Mouse (Mus musculus): ENCODE measurements at regions not wholly inside any gene's neighbourhood (a gene's known extent, or its start where the extent isn't known, plus 50 kb on each side); places are given as distances from the start of the nearest gene placed in this dataset.
"Not testable (repeated sequence)": the region's sequence is repeated elsewhere in the genome, so short reads cannot be mapped to it uniquely, and the experiment has no call there.

- not testable (repeated sequence) for DNase-seq (ENCODE audit: low spot score)
- 85% methylated on average over 2 of the region's 2 CpGs for WGBS
- peaks cover 51% of the 10 kb centered on the region for H3K9me3 ChIP-seq (replicated peaks)
Measured at GRCm38 (mm10) chr4:147231381-147231780, 74.1 kb upstream of the Zfp988 start.

GRCm38 (mm10) chr4:147231787-147232186 lies 73.7 kb upstream of the Zfp988 start:
- WGBS = 92% methylated on average over 3 of the region's 3 CpGs
- H3K4me3 ChIP-seq; DNase-seq (ENCODE audit: low spot score); H3K36me3 ChIP-seq; H3K27ac ChIP-seq (replicated peaks); H3K4me1 ChIP-seq; H3K27me3 ChIP-seq (ENCODE audit: low read depth, poor library complexity, severe bottlenecking): not testable (repeated sequence)
- peaks cover 52% of the 10 kb centered on the region for H3K9me3 ChIP-seq (replicated peaks)

More at GRCm38 (mm10) chr4:147231381-147231780, 74.1 kb upstream of the Zfp988 start:
- not testable (repeated sequence) for H3K36me3 ChIP-seq; H3K4me1 ChIP-seq; H3K27ac ChIP-seq (replicated peaks); H3K27me3 ChIP-seq (ENCODE audit: low read depth, poor library complexity, severe bottlenecking); H3K4me3 ChIP-seq

DNA sequence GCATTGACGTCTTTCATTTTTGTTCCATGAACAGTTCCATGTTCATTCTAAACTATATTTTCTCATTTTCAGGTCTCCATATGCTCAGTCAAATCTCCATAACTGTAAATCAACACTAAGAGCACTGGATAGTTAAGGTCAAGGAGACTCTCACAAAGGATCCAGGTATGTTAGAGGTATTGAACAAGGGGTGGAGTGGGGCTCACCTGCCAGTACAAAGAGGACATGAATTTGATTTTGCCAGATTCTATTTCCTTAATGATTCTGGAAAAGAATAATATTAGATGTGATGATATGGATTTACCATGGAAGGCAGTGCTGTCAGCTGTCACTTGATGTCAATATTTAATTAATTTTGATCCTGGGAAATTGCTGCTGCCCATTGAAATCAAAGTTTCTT lies 73.2 kb upstream of the Zfp988 start:
- 90% methylated on average over 1 of the region's 1 CpGs for WGBS
- H3K27me3 ChIP-seq (ENCODE audit: low read depth, poor library complexity, severe bottlenecking); DNase-seq (ENCODE audit: low spot score); H3K4me1 ChIP-seq; H3K36me3 ChIP-seq; H3K4me3 ChIP-seq; H3K27ac ChIP-seq (replicated peaks): not testable (repeated sequence)
- peaks cover 56% of the 10 kb centered on the region for H3K9me3 ChIP-seq (replicated peaks)

GRCm38 (mm10) chr4:147234227-147234626 lies 71.2 kb upstream of the Zfp988 start:
- WGBS = 49% methylated on average over 2 of the region's 2 CpGs
- not testable (repeated sequence) for DNase-seq (ENCODE audit: low spot score); H3K27me3 ChIP-seq (ENCODE audit: low read depth, poor library complexity, severe bottlenecking); H3K36me3 ChIP-seq; H3K27ac ChIP-seq (replicated peaks); H3K4me3 ChIP-seq; H3K4me1 ChIP-seq
- peaks cover 74% of the 10 kb centered on the region for H3K9me3 ChIP-seq (replicated peaks)

DNA sequence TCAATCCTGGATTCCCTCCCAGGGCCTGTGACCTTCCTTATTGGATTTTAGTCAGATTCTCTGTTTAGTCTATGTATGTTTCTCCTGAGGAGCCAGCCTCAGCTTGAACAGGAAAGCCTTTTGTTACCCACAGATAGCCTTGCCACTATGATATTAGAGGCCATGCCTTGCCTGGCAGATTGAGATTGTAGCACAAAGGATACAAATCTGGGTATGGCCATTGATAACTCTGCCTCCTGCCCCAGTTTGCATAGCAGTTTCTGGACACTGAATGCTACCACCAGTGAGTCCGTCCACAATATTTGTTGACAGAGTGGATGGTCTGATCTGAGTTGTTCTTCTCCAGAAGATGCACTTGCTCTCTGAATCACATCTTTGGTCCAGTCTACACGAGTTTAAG lies 70.0 kb upstream of the Zfp988 start:
- peaks cover 83% of the 10 kb centered on the region for H3K9me3 ChIP-seq (replicated peaks)

GRCm38 (mm10) chr4:147241315-147242182 lies 63.9 kb upstream of the Zfp988 start:
- 82% methylated on average over 4 of the region's 4 CpGs for WGBS
- DNase-seq (ENCODE audit: low spot score); H3K36me3 ChIP-seq; H3K4me3 ChIP-seq; H3K4me1 ChIP-seq; H3K27me3 ChIP-seq (ENCODE audit: low read depth, poor library complexity, severe bottlenecking); H3K27ac ChIP-seq (replicated peaks): not testable (repeated sequence)
- peaks cover 72% of the 10 kb centered on the region for H3K9me3 ChIP-seq (replicated peaks)

More for the DNA sequence above, 70.0 kb upstream of the Zfp988 start:
- not testable (repeated sequence) for DNase-seq (ENCODE audit: low spot score); H3K4me3 ChIP-seq; H3K27ac ChIP-seq (replicated peaks); H3K27me3 ChIP-seq (ENCODE audit: low read depth, poor library complexity, severe bottlenecking); H3K4me1 ChIP-seq; H3K36me3 ChIP-seq
- WGBS = 67% methylated on average over 2 of the region's 2 CpGs

GRCm38 (mm10) chr4:147242183-147242477 lies 63.3 kb upstream of the Zfp988 start:
- DNase-seq (ENCODE audit: low spot score) = no peak
- H3K4me3 ChIP-seq = no peak overlapping the region
- H3K27ac ChIP-seq (replicated peaks) = no peak overlapping the region
- H3K27me3 ChIP-seq (ENCODE audit: low read depth, poor library complexity, severe bottlenecking) = no peaks in the 10 kb centered on the region
- 89% methylated on average over 2 of the region's 2 CpGs for WGBS
- no peaks in the 10 kb centered on the region for H3K4me1 ChIP-seq
- H3K36me3 ChIP-seq = no peaks in the 10 kb centered on the region
- peaks cover 67% of the 10 kb centered on the region for H3K9me3 ChIP-seq (replicated peaks)

DNA sequence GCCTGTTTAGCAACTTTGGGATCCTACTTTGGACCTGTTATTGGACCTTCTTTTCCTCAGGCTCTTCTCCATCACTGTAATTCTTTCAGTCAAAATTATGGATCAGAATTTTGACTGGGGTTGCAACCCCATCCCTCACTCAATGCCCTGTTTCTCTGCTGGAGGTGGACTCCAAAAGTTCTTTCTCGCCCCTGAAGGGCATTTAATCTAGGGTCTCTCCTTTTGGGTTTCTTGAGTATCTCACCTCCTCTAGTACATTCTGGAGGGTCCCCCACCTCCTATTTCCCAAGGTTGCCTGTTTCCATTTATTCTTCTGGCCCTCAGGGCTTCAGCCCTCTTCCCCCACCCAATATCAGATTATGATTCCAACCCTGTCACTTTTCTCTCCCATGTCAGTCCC lies 56.9 kb upstream of the Zfp988 start:
- H3K4me3 ChIP-seq; H3K4me1 ChIP-seq; DNase-seq (ENCODE audit: low spot score); H3K36me3 ChIP-seq; H3K27ac ChIP-seq (replicated peaks); H3K27me3 ChIP-seq (ENCODE audit: low read depth, poor library complexity, severe bottlenecking): not testable (repeated sequence)
- peaks cover 42% of the 10 kb centered on the region for H3K9me3 ChIP-seq (replicated peaks)
- 88% methylated on average over 1 of the region's 1 CpGs for WGBS

Data from midbrain, embryonic 10.5 days (tissue).